Mouse (Mus musculus) spleen, postnatal 4 days (tissue): ENCODE measurements around the gene Urah.

Experiments used
- DNase-seq, 2 experiments: peaks; one replicate each; pipeline ENCODE4 v3.0.0; 2022; ENCODE audit warnings: low spot score in 2 of 2

Gene Urah

DNA sequence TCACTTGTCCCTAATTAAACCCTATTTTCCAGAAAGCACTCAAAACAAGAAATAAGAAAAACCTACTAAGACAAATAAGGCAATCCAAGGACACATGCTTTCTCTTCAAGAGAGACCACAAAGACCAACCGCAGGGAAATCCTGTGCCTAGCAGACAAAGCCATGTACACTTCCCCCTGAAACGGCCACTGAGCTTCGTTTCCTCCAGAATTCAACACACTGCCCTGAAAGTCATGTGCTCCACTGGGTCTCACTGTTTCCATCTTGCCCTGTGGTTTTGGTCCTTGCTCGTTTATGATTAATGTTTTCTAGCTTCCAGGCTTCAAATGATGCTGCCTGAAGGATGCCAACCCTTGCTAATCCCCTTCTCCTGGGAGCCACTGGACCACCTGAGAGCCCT, 39.4 kb downstream of the Urah start:
- DNase-seq, result no peak

DNA sequence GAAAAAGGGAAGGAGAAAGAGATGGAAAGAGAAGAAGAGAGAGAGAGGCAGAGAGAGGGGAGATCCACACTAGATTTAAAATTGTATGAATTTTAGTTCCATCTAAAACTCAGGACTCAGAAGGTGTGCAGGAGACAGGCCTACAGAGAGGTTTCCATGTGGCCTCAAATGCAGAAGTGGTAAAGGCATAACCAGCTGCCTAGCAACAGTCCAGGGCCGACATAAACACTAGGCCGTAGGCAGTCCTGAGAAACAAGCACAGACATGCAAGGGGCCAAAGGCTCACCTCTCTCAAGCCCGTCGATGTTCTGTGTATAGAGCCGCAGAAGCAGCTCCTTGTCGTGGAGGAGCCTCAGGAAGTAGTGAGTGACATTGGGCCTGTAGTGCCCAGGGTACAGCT, 42.5 kb downstream of the Urah start:
- DNase-seq, result no peak

DNA sequence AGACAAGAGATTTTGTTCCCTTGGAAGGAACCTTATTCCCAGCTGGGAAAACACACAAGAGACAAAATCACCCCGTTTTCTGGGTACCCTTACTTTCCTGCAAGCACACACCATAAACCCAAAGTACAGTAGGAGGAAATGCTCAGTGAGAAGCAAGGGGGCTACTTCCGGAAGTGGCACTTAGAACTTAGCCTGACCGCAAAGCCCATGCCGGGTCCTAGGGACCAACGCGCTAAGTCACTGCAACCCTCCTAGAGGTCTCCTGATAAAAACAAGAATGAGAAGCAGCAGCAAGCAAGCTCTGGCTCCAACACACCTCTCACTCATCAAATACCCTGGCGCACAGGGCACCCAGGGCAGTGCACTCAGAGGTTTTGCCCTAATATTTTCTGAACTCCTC, 44.5 kb downstream of the Urah start:
- no peak for DNase-seq

DNA sequence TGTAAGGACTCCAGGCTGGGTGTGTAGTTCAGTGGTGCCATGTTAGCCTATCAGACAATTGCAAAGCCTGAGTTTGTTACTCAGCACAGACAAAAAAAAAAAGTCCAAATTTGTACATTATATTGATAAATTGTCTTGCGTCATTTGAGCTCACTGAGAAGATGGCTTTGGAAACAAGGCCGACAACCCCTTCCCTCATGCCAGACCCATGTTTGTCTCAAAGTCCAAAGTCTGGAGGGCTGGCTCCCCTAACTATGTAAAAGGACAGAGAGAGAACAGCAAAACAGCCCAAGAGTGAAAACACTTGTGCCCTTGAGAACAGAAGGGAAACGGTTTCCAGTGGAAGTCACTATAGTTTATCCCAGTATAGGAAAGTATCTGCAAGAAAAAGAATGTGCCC, 45.6 kb downstream of the Urah start:
- no peak for DNase-seq

DNA sequence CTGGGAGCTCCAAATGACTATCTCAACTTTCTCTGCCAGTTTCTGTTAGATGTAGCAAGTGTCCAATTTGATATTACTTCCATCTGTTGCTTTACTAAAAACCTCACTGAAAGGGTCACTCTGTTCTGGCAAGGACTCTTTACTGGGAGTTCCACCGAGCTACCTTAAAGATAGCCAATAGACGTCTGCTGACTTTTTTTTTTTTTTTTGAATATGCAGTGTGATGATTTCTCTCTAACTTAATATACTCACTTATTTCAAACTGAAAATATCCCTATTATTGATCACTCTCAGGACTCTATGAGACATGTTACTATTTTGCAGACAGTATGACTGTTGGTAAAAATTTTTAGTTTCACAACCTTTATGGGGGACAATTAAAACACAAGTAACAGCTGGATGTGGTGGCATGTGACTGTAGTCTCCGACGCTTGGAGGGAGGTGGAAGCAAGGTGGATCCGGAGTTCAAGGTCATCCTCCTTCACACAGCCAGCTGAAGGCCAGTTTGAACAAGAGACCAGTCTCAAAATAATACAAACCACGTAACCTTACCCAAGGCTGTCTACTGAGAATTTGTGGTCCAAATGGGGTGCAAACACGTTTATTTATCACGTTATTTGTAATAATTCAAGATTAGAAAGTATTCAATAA, 46.2 kb downstream of the Urah start:
- no peak for DNase-seq

DNA sequence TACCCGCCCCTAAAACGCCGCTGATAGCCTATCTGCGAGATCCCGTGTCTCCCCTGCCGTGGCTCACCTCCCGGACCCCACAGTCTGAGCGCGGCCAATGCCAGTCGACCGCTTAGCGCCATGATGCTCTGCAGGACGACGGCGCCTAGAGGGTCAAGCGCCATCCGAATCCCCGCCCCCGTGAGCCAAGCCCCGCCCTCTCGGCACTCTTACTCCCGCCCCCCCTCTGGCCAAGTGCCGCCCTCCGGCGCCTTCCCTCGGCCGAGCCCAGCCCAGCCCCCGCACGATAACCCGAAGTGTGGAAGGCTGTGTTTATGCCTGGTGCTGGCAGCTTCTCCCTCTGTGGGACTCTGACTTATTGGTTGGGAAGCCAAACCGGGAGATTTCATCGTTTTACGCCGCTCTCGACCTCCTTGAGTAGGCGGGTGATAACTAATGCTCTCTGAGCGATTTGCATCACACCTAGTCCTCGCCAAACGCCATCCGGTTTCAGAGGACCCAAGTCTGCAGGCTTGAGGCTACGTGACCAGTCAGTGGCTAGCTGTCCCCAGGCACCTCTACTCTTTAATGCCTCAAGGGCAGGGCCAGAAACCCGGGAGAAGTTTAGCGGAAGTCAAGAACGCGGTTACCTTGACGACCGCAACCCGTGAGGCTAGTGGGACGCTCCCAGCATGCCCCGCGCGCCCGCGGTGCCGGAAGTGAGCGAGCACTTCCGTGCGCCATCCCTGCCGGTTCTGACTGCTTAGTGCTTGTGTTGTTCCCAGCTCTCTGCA, 47.1 kb downstream of the Urah start, which contains the start of the genes Psmd13 and Sirt3:
Psmd13 (plus strand) TSS at position 273 of the 773 bp plus-strand sequence.
Sirt3 (minus strand) TSS at position 614 of the 773 bp plus-strand sequence.
- peak; percentile 93 to 97 for DNase-seq

DNA sequence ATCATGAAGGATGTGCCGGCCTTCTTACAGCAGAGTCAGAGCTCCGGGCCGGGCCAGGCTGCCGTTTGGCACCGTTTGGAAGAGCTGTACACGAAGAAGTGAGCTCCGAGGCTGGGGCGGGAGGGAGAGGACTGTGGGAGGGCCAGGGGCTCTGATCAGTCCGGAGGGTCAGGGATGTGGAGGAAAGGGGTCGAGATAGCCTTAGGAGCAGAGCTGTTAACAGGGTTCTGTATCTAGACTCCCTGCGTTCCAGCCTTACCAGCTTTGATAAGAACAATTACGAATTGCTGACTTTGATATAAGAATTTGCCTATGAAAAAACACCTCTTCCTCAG, 47.6 kb downstream of the Urah start:
- DNase-seq, result no peak
